Mouse (Mus musculus): Measurements from ENCODE around the gene Ugt2b1.

DNA sequence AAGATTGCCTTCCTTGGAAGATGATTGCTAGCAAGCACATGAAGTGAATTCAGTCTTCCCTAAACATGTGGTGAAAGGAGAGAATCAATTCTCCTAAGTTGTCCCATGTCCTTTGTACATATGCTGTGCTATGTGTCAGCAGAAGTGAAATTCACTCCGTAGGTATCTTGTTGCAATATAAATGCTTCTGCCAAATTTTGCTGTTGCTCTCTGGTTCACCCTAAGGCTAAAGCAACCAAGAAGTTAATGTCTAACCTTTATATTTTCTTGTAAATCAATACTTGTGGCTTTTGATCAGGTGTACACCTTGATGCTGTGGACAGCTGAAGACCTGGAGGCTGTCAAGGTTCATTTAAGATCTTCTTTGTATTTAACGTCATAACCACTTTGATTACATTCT lies 15.8 kb upstream of the Ugt2b1 start:
- TF ChIP-seq CTCF (IDR thresholded peaks at IDR 0.05; ENCODE audit: control insufficient read depth, insufficient read depth, insufficient read length) = no peak
- TF ChIP-seq USF1 (IDR thresholded peaks at IDR 0.05; ENCODE audit: low read depth) = no peak
- no peak for TF ChIP-seq MYOG (IDR thresholded peaks at IDR 0.05; ENCODE audit: control insufficient read depth, extremely low read depth, insufficient read length)
- TF ChIP-seq CEBPB (IDR thresholded peaks at IDR 0.05; ENCODE audit: low read depth) = no peak
- no peak for TF ChIP-seq MAX (IDR thresholded peaks at IDR 0.05)
- TF ChIP-seq MYOD1 (IDR thresholded peaks at IDR 0.05; ENCODE audit: control insufficient read depth, insufficient read length, low read depth) = no peak
- no peak for TF ChIP-seq FOSL1 (IDR thresholded peaks at IDR 0.05; ENCODE audit: insufficient read depth, low read length, poor library complexity, severe bottlenecking)

Data from C2C12 (cell line).